Mouse (Mus musculus) kidney, postnatal 0 days (tissue): ENCODE data around the gene Sfxn5. TPM values are rescaled to one million over a fixed set of nuclear protein-coding genes. Genes with fewer than 3 reads are reported as not detected.

Experiments used
- ATAC-seq: fragments of 200-750 bp; cut with Nextera tagmentation; replicated peaks from 2 replicates; pipeline ENCODE4 v1.8.0; 2017; ENCODE audit warnings: low read depth, moderate number of reproducible peaks, moderate TSS enrichment, moderate library complexity; ENCODE audit not compliant: low FRiP score
- DNase-seq: peaks from one replicate; pipeline ENCODE4 v3.0.0-alpha.2; 2016; ENCODE audit warnings: low spot score
- H3K27ac ChIP-seq: fragments of 300-500 bp; sonication (generic); 2 replicates; pipeline ENCODE4 v1.5.1; 2014; ENCODE audit warnings: mild to moderate bottlenecking
- H3K27me3 ChIP-seq: fragments of 300-500 bp; sonication (generic); 2 replicates; pipeline ENCODE4 v1.6.1; 2014; ENCODE audit warnings: low read length, mixed read lengths; ENCODE audit not compliant: insufficient read depth
- H3K36me3 ChIP-seq: fragments of 300-500 bp; sonication (generic); 2 replicates; pipeline ENCODE4 v1.6.1; 2014; ENCODE audit warnings: low read length, mixed read lengths; ENCODE audit not compliant: insufficient read depth
- H3K4me1 ChIP-seq: fragments of 300-500 bp; sonication (generic); replicated peaks from 2 replicates; pipeline ENCODE4 v1.6.1; 2014; ENCODE audit warnings: antibody characterized with exemption, low read length, mixed read lengths; ENCODE audit not compliant: insufficient read depth
- H3K4me2 ChIP-seq: fragments of 300-500 bp; sonication (generic); 2 replicates; pipeline ENCODE4 v1.6.1; 2014; ENCODE audit warnings: mild to moderate bottlenecking, low read length, moderate library complexity, mixed read lengths
- H3K4me3 ChIP-seq: fragments of 300-500 bp; sonication (generic); replicated peaks from 2 replicates; pipeline ENCODE4 v1.5.1; 2014; ENCODE audit warnings: low read depth, low read length
- H3K9ac ChIP-seq: fragments of 300-500 bp; sonication (generic); 2 replicates; pipeline ENCODE4 v1.6.1; 2014; ENCODE audit warnings: low read depth, low read length
- H3K9me3 ChIP-seq: fragments of 300-500 bp; sonication (generic); replicated peaks from 2 replicates; pipeline ENCODE4 v1.6.1; 2016; ENCODE audit warnings: low read length, inconsistent platforms, mixed read lengths
- CTCF ChIP-seq: IDR thresholded peaks from 2 replicates; pipeline ENCODE4 v1.5.1; 2016; ENCODE audit warnings: antibody characterized with exemption, low read depth, mild to moderate bottlenecking, moderate library complexity
- WGBS: fragments of 180-500 bp; shearing (Covaris S2); extraction: QIAGEN DNeasy Blood & Tissue Kit; methylation state at CpG from one replicate; pipeline ENCODE4 v1.1.7; 2014; 5-methylcytosine and 5-hydroxymethylcytosine counted together
- polyA plus RNA-seq: library from polyadenylated mRNA; unstranded; fragments of >200 nt; fragmentation: Nextera tagmentation; extraction: Ambion mirVana; gene quantifications from 2 replicates; pipeline ENCODE4 v1.2.1, GENCODE M21; 2015

Gene Sfxn5
- polyA plus RNA-seq, 1 experiment from 2014 or later: 15.7 TPM

GRCm38 (mm10) chr6:85377876-85378275 lies 44.7 kb upstream of the Sfxn5 start:
- 36% methylated on average over 5 of the region's 5 CpGs for WGBS
- Histone ChIP-seq H3K36me3 (no peaks in the 10 kb centered on the region), H3K9ac (no peak overlapping the region), H3K4me1 (peaks cover 11% of the 10 kb centered on the region), H3K9me3 (no peaks in the 10 kb centered on the region), H3K4me3 (no peak overlapping the region), H3K27ac (peak overlapping the region; percentile 69), H3K27me3 (no peaks in the 10 kb centered on the region), H3K4me2 (no peak overlapping the region)
- ATAC-seq (no peak), DNase-seq (no peak)
- no peak for TF ChIP-seq CTCF

GRCm38 (mm10) chr6:85377066-85377734 lies 44.0 kb upstream of the Sfxn5 start:
- ATAC-seq: no peak

GRCm38 (mm10) chr6:85374734-85375114 lies 41.5 kb upstream of the Sfxn5 start:
- peak overlapping the region; percentile 77 for H3K9ac ChIP-seq
- peak; percentile 93 for ATAC-seq
- H3K27me3 ChIP-seq: no peaks in the 10 kb centered on the region
- peak; percentile 100 for DNase-seq
- peak overlapping the region; percentile 75 for H3K27ac ChIP-seq
- peak overlapping the region; percentile 64 for H3K4me3 ChIP-seq
- no peak for TF ChIP-seq CTCF
- WGBS: 0% methylated on average over 19 of the region's 19 CpGs
- peaks cover 13% of the 10 kb centered on the region for H3K4me1 ChIP-seq
- H3K9me3 ChIP-seq: no peaks in the 10 kb centered on the region
- H3K4me2 ChIP-seq: peak overlapping the region; percentile 91
- H3K36me3 ChIP-seq: no peaks in the 10 kb centered on the region

More at GRCm38 (mm10) chr6:85377066-85377734, 44.0 kb upstream of the Sfxn5 start:
- H3K27me3 ChIP-seq: no peaks in the 10 kb centered on the region
- H3K36me3 ChIP-seq: no peaks in the 10 kb centered on the region
- H3K27ac ChIP-seq: no peak overlapping the region
- H3K9me3 ChIP-seq: no peaks in the 10 kb centered on the region
- no peak for TF ChIP-seq CTCF
- DNase-seq: no peak
- peaks cover 11% of the 10 kb centered on the region for H3K4me1 ChIP-seq
- no peak overlapping the region for H3K4me2 ChIP-seq
- WGBS: 70% methylated on average over 4 of the region's 4 CpGs
- no peak overlapping the region for H3K9ac ChIP-seq
- H3K4me3 ChIP-seq: no peak overlapping the region

GRCm38 (mm10) chr6:85373951-85374733 lies 40.9 kb upstream of the Sfxn5 start, which contains the start of gene Rab11fip5:
TSS of gene Rab11fip5 (minus strand) at chr6:85374634.
- no peak for TF ChIP-seq CTCF
- H3K36me3 ChIP-seq: no peaks in the 10 kb centered on the region
- peak within 1 kb of the TSS; percentile 77 for H3K9ac ChIP-seq
- ATAC-seq (peak; percentile 8), DNase-seq (no peak)
- H3K4me3 ChIP-seq: peak within 1 kb of the TSS; percentile 64
- 2% methylated on average over 79 of the region's 80 CpGs for WGBS
- no peaks in the 10 kb centered on the region for H3K9me3 ChIP-seq
- H3K27ac ChIP-seq: peak within 1 kb of the TSS; percentile 75
- peaks cover 19% of the 10 kb centered on the region for H3K4me1 ChIP-seq
- H3K4me2 ChIP-seq: peak within 1 kb of the TSS; percentile 91
- no peaks in the 10 kb centered on the region for H3K27me3 ChIP-seq

- Histone ChIP-seq H3K4me1 (peaks cover 25% of the 10 kb centered on the region), H3K27me3 (no peaks in the 10 kb centered on the region), H3K4me2 (peak overlapping the region; percentile 91), H3K9ac (peak overlapping the region; percentile 77), H3K36me3 (no peaks in the 10 kb centered on the region), H3K27ac (peak overlapping the region; percentile 75; the same call in 1 of the 2 replicates), H3K4me3 (peak overlapping the region; percentile 64), H3K9me3 (no peaks in the 10 kb centered on the region)
- TF ChIP-seq CTCF: no peak
- WGBS: 82% methylated on average over 10 of the region's 10 CpGs
- DNase-seq: no peak
- no peak for ATAC-seq
These were observed 40.0 kb upstream of the Sfxn5 start for GRCm38 (mm10) chr6:85373066-85373860.

- Histone ChIP-seq H3K4me1 (peaks cover 33% of the 10 kb centered on the region), H3K27me3 (no peaks in the 10 kb centered on the region), H3K4me2 (peak overlapping the region; percentile 91), H3K9ac (peak overlapping the region; percentile 23; the same call in 1 of the 2 replicates), H3K27ac (no peak overlapping the region), H3K36me3 (no peaks in the 10 kb centered on the region), H3K9me3 (no peaks in the 10 kb centered on the region), H3K4me3 (peak overlapping the region; percentile 6)
- ATAC-seq (no peak), DNase-seq (no peak)
- TF ChIP-seq CTCF: no peak
- 57% methylated on average over 2 of the region's 2 CpGs for WGBS
These were observed 39.3 kb upstream of the Sfxn5 start for GRCm38 (mm10) chr6:85372496-85372895.
